Mouse (Mus musculus) gastrocnemius, adult 8-10 months (tissue): ENCODE measurements at regions not wholly inside any gene's neighbourhood (a gene's known extent, or its start where the extent isn't known, plus 50 kb on each side); places are given as distances from the start of the nearest gene placed in this dataset.
A peak's percentile ranks its signal among the peaks of the same experiment; 100 is the strongest.

Experiments
- DNase-seq, 2 experiments: peaks; one replicate each; pipeline ENCODE4 v3.0.0; 2022; ENCODE audit warnings: low spot score in 2 of 2

GRCm38 (mm10) chr7:64060051-64060450 lies 93.6 kb upstream of the Trpm1 start:
- DNase-seq = no peak

- no peak for DNase-seq
Observed at GRCm38 (mm10) chr7:64058282-64058872, 95.3 kb upstream of the Trpm1 start.

GRCm38 (mm10) chr7:64057873-64058272 lies 95.8 kb upstream of the Trpm1 start:
- DNase-seq = no peak

GRCm38 (mm10) chr7:64056498-64056897 lies 97.1 kb upstream of the Trpm1 start:
- DNase-seq = no peak

GRCm38 (mm10) chr7:64054996-64055395 lies 98.6 kb upstream of the Trpm1 start:
- no peak for DNase-seq

- DNase-seq = no peak
Observed at GRCm38 (mm10) chr7:64053766-64054165, 99.9 kb upstream of the Trpm1 start.

DNA sequence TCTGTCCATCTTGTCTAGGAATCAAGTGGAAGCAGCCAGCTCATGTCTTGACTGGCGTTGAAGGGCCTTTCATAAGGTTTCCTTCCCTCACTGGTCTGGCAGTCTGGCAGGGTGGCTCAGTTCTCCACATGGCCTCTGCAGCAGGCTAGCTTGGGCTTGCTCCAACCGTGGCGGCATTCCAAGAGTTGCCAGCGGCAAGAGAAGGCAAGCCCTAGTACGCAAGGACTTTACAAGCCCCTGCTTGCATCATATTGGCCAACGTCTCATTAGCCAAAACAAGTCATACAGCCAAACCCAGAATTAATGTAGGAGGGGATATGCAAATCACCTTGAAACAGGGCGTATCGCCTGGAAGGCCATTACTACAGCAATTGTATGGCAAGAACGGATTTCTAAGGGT lies 101.2 kb upstream of the Trpm1 start:
- peak; percentile 40 to 65 for DNase-seq

DNA sequence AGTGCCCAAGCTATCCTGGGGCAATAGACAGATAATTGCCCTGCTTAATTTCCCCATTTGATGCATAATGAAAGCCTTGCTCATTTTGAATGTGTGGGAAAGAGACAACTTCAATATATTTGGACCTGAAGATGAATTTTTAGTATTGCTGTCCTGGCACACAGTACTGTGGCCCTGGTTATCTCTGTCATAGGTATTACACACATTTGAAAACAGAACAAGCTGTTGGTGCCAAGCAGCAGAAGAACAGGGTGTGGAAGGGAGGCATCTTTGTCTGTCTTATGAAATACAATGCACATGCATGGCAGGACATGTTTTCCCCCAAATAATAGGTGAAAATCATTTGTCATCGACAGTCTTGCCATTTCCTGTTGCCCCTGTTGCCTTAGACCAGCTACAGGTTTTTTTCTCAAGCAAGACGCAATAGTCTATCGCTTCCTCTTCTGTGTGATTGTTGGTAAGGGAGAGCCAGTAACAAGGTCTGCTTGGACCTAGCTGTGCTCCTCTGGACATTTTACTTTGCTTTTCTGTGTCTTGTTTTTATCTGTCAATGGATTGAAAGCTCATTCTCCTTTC lies 102.7 kb upstream of the Trpm1 start:
- DNase-seq = no peak

DNA sequence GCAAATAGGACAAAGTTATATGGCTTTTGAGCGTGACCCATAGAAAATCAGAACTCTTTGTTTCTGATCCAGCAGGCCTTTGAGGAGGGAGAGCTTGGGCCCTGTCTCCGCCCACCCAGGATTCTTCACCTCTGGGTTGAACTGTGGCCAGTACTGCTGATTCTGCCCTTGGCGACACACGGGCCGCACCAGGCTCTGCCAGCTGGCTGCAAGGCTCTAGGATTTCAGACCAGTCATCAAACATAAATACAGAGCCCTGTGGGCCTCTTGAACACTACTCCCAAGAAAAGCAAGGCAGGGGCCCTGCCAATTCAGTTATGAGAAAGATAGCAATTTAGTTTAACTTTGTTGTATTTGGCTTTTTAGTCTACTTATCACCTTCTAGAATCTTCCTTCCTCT lies 103.4 kb upstream of the Trpm1 start:
- peak; percentile 46 to 67 for DNase-seq

DNA sequence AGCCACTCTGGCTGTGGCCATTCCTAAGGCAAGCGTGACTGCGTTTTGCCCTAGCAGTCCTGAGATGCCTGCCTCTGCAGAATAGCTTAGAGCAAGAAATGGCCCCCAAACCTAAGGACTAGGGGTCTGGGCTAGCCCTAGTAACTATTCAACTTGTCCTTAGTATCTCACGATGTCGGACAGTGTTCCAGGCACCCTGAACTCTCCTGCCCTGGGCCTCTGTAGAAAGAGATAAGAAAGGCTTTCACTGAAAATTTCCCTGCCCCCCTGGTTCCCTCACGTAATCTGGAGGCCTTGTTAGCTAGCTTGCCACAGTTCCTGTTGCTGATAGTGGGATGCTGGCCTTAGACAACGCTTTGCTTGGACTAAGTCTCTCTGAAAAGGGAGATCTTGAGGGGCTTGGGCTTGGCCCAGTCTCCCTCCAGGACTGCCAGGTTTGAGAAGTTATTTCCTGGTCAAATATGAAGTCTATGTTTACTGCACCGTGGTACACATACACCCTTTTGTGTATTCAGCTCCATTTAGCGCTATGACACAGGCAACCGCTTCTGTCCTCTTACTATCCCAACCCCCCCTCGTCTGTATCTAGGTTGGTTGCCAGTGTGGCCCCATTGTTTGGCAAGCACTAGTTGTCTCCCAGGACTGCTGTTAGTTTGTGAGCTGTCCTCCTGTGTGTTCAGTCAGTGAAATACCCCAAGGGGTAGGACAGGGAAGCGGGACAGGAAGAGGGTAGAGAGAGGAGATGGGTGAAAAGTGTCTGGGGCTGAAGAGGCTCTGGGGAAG lies 104.3 kb upstream of the Trpm1 start:
- no peak for DNase-seq

DNA sequence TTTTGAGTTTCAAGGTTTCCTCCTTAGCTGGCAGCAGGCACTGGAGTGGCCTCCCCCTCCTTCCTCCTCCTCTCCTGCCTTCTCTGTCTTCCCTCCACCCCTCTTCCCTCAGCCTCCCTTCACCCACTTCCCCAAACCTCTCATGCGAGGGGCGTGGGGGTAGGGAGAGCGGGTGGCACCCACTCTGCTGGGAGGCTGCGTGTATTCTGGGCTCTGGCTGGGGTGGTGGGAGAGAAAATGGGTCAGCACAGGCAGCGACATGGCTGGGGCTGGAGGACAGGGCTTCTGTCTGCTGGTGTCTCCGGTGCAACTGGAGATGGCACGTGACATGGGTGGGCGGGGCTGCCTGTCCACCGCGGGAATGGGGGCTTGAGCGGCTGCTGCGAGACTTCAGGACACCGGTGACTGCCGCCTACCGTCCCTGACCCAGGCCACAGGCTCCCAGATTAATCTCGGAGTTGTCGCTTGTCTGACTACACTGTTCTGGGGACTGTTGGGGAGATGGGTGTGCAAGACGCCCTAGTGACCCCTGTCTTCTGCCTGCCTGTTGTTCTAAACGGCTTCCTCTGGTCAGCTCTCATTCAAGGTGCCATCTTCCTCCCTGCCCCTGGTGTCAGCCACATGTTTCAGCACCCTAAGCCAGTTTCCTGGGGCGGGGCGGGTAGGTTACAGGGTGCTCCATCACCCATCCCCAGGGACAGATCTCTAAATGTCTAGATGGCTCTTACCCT lies 105.0 kb upstream of the Trpm1 start:
- peak; percentile 47 to 57 for DNase-seq

DNA sequence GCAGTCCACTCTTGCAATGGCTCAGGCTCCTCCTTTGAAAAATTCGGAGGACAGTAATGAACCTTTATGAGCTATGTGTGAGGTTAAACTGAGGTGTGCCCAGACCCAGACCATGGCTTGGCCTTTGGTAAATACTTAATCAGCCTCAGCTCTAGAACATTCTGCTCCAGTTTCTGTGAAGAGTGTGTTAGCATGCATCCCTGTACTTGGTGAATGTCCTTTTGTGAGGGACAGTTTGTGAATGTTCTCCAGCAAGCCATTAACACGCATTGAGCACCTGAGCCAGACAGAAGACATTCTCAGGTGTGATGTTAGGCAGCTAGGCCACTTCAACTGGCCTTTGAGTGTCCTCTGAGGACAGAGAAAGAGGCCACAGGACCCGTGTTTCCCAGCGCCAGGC lies 105.8 kb upstream of the Trpm1 start:
- no peak for DNase-seq

- DNase-seq = no peak
Observed at GRCm38 (mm10) chr7:64045292-64045691, 106.6 kb upstream of the Klf13 start.

GRCm38 (mm10) chr7:64042978-64043377 lies 104.3 kb upstream of the Klf13 start:
- no peak for DNase-seq

GRCm38 (mm10) chr7:64041303-64041702 lies 102.6 kb upstream of the Klf13 start:
- no peak for DNase-seq

DNA sequence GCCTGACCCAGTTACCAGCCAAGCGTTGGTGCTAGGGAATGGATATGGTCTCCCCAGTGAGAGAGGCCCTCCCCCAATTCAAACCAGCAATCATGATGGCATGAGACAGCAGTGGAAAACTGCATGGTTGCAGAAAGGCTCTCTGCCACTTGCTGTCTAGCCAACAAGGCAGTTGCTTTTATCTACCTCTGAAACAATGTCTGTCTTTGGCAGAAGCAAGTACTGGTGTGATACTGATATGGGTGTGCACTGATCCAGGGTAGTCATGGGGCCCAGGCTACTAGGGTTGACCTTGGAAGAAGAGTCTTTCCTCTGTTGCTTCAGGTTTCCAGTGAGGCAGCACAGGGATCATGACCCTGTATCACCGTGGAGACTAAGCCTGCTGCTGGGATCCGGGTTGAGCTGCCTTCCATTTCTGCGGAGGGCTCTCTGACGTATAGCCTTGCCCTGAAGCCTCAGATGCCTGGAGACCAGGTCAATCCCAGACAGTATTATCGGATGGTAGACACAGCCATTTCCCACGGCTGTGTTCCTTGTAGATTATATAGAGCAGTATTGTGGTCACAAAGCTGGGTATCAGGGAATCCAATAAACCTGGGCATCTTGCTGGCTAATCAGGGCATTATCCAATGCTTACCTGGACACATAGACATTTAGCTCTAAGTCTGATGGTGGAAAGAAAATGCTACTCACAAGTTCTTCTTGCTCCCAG lies 101.5 kb upstream of the Klf13 start:
- no peak for DNase-seq

- DNase-seq = no peak
Observed at GRCm38 (mm10) chr7:64037701-64038231, 99.1 kb upstream of the Klf13 start.

- no peak for DNase-seq
Observed at GRCm38 (mm10) chr7:64036154-64036553, 97.4 kb upstream of the Klf13 start.

GRCm38 (mm10) chr7:64035025-64035606 lies 96.4 kb upstream of the Klf13 start:
- DNase-seq = no peak

GRCm38 (mm10) chr7:64034493-64034892 lies 95.8 kb upstream of the Klf13 start:
- DNase-seq = no peak

- no peak for DNase-seq
Observed at GRCm38 (mm10) chr7:64033388-64033787, 94.7 kb upstream of the Klf13 start.
